Mouse (Mus musculus) heart, embryonic 11.5 days (tissue): ENCODE measurements around the gene Necab2. TPM values are rescaled to one million over a fixed set of nuclear protein-coding genes. Genes with fewer than 3 reads are reported as not detected.

Source experiments
- ATAC-seq: fragments of 200-750 bp; cut with Nextera tagmentation; replicated peaks from 2 replicates; pipeline ENCODE4 v1.8.0; 2017; ENCODE audit warnings: moderate library complexity; ENCODE audit not compliant: insufficient number of reproducible peaks, low FRiP score, low TSS enrichment
- H3K27ac ChIP-seq: fragments of 300-500 bp; sonication (generic); 2 replicates; pipeline ENCODE4 v1.5.1; 2014; ENCODE audit warnings: mild to moderate bottlenecking, low read depth, low read length
- H3K27me3 ChIP-seq: fragments of 300-500 bp; sonication (generic); 2 replicates; pipeline ENCODE4 v1.6.1; 2014; ENCODE audit warnings: mild to moderate bottlenecking, low read length, mixed read lengths; ENCODE audit not compliant: control insufficient read depth, insufficient read depth
- H3K36me3 ChIP-seq: fragments of 300-500 bp; sonication (generic); 2 replicates; pipeline ENCODE4 v1.6.1; 2014; ENCODE audit warnings: mild to moderate bottlenecking, low read length, moderate library complexity, mixed read lengths; ENCODE audit not compliant: control insufficient read depth, insufficient read depth
- H3K4me1 ChIP-seq: fragments of 300-500 bp; sonication (generic); 2 replicates; pipeline ENCODE4 v1.6.1; 2014; ENCODE audit warnings: low read length; ENCODE audit not compliant: control insufficient read depth, insufficient read depth
- H3K4me2 ChIP-seq: fragments of 300-500 bp; sonication (generic); 2 replicates; pipeline ENCODE4 v1.6.1; 2014; ENCODE audit warnings: mild to moderate bottlenecking, moderate library complexity
- H3K4me3 ChIP-seq: fragments of 300-500 bp; sonication (generic); 2 replicates; pipeline ENCODE4 v1.5.1; 2014; ENCODE audit warnings: low read depth, low read length
- H3K9ac ChIP-seq: fragments of 300-500 bp; sonication (generic); 2 replicates; pipeline ENCODE4 v1.6.1; 2014; ENCODE audit warnings: mild to moderate bottlenecking, low read depth, low read length, moderate library complexity
- H3K9me3 ChIP-seq: fragments of 300-500 bp; sonication (generic); replicated peaks from 2 replicates; pipeline ENCODE4 v1.6.1; 2016; ENCODE audit warnings: low read length; ENCODE audit not compliant: control insufficient read depth
- WGBS: fragments of 180-500 bp; shearing (Covaris S2); extraction: QIAGEN DNeasy Blood & Tissue Kit; methylation state at CpG from one replicate; pipeline ENCODE4 v1.1.7; 2014; ENCODE audit not compliant: insufficient replicate concordance; 5-methylcytosine and 5-hydroxymethylcytosine counted together
- polyA plus RNA-seq: library from polyadenylated mRNA; unstranded; fragments of >200 nt; fragmentation: Nextera tagmentation; extraction: Ambion mirVana; gene quantifications from 2 replicates; pipeline ENCODE4 v1.2.1, GENCODE M21; 2014

The Necab2 gene
- polyA plus RNA-seq, 1 experiment from 2014 or later = 1.4 TPM

GRCm38 (mm10) chr8:119438876-119439275 lies 7.6 kb upstream of the Necab2 start:
- Histone ChIP-seq H3K9ac (no peak overlapping the region), H3K27me3 (peaks cover 13% of the 10 kb centered on the region), H3K9me3 (no peaks in the 10 kb centered on the region), H3K4me2 (no peak overlapping the region), H3K27ac (no peak overlapping the region), H3K4me1 (peaks cover 9% of the 10 kb centered on the region; the same call in 1 of the 2 replicates), H3K36me3 (no peaks in the 10 kb centered on the region), H3K4me3 (no peak overlapping the region)
- 74% methylated on average over 6 of the region's 6 CpGs for WGBS
- ATAC-seq = no peak

DNA sequence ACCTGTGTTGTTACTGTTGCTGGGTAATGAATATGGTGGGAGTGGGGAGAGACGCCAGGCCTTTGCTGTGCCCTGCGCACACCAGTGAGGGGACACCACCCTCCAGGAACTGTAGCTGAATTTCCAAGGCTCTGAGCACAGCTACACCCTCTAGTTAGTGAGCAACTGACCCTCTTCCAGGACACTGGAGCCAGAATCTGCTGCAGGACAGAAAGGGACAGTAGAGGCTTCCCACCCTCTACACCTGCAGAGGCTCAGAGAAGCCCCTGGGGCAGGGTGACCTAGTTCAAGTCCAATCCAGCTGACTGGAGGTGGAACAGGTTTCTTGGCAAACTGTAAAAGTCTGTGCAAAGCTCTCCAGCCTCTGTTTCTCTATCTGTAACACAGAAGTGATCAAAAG lies 7.1 kb upstream of the Necab2 start:
- no peak overlapping the region for H3K4me3 ChIP-seq
- 94% methylated on average over 2 of the region's 2 CpGs for WGBS
- H3K27ac ChIP-seq = no peak overlapping the region
- no peaks in the 10 kb centered on the region for H3K9me3 ChIP-seq
- no peaks in the 10 kb centered on the region for H3K36me3 ChIP-seq
- H3K9ac ChIP-seq = no peak overlapping the region
- no peak overlapping the region for H3K4me2 ChIP-seq
- H3K27me3 ChIP-seq = peaks cover 13% of the 10 kb centered on the region
- peaks cover 9% of the 10 kb centered on the region; the same call in 1 of the 2 replicates for H3K4me1 ChIP-seq
- no peak for ATAC-seq

DNA sequence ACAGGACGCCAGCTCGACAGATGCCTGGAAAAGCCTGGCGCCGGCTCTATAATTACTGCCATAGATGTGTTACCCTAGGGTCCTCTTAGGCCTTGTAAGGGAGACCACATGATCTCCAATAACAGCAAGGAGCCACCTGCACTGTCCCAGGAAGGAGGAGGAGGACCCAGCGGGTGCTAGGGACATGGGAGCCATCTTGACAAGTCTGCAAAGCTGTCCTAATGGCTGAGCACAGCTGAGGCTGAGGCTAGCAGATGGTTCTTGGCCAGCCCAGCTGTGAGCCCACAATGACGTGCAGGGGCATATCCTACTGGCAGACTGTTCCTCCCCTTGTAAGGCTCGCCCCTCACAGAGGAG lies 6.6 kb upstream of the Necab2 start:
- no peak overlapping the region for H3K4me2 ChIP-seq
- H3K27ac ChIP-seq = no peak overlapping the region
- H3K36me3 ChIP-seq = no peaks in the 10 kb centered on the region
- no peak for ATAC-seq
- WGBS = 67% methylated on average over 7 of the region's 7 CpGs
- H3K4me1 ChIP-seq = peaks cover 9% of the 10 kb centered on the region; the same call in 1 of the 2 replicates
- H3K4me3 ChIP-seq = no peak overlapping the region
- no peaks in the 10 kb centered on the region for H3K9me3 ChIP-seq
- H3K9ac ChIP-seq = no peak overlapping the region
- H3K27me3 ChIP-seq = peaks cover 16% of the 10 kb centered on the region

DNA sequence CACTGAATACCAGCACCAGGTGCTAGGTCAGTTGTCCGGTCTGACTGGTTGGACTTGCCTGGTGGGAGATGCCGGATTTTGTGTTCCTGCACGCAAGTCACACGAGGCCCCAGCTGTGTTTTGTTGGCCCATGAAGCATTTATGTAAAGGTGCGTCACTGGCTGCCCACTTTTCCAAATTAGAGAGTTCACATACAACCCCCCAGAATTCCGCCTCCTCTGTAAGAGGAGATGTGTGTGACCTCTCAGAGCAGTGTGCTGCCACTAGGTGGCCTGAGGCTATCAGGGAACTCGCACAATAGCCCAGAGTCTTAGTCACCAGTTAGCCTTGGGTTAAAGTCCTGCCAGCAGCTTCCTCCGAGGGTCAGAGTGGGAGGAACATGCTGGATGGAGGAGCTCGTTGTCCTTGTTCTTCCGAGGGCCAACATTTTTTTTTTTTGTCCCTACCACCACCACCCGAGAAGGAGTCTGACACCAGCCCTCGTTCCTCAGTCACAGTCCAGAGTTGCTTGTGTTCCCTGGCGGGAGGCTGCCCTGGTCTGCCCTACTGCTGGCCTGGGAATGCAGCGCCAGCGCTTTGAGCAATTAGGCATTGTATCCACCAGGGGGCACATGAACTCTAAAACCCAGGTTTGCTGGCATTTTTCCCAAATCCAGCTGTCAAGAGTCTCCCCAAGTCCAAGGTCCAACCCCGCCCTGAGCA lies 6.1 kb upstream of the Necab2 start:
- 13% methylated on average over 16 of the region's 16 CpGs for WGBS
- no peak overlapping the region for H3K9ac ChIP-seq
- H3K27me3 ChIP-seq = peaks cover 21% of the 10 kb centered on the region
- H3K4me1 ChIP-seq = peaks cover 9% of the 10 kb centered on the region; the same call in 1 of the 2 replicates
- no peaks in the 10 kb centered on the region for H3K9me3 ChIP-seq
- H3K36me3 ChIP-seq = no peaks in the 10 kb centered on the region
- peak overlapping the region; percentile 48 for H3K4me2 ChIP-seq
- no peak overlapping the region for H3K27ac ChIP-seq
- no peak for ATAC-seq
- H3K4me3 ChIP-seq = no peak overlapping the region

GRCm38 (mm10) chr8:119440952-119441270 lies 5.6 kb upstream of the Necab2 start:
- ATAC-seq = no peak
- no peak overlapping the region for H3K9ac ChIP-seq
- H3K4me2 ChIP-seq = peak overlapping the region; percentile 48; the same call in 1 of the 2 replicates
- H3K9me3 ChIP-seq = no peaks in the 10 kb centered on the region
- no peak overlapping the region for H3K27ac ChIP-seq
- no peak overlapping the region for H3K4me3 ChIP-seq
- 48% methylated on average over 1 of the region's 1 CpGs for WGBS
- no peaks in the 10 kb centered on the region for H3K36me3 ChIP-seq
- peaks cover 26% of the 10 kb centered on the region for H3K27me3 ChIP-seq
- H3K4me1 ChIP-seq = peaks cover 9% of the 10 kb centered on the region; the same call in 1 of the 2 replicates

- H3K4me1 ChIP-seq = peaks cover 6% of the 10 kb centered on the region; the same call in 1 of the 2 replicates
- H3K27me3 ChIP-seq = peaks cover 31% of the 10 kb centered on the region
- H3K9ac ChIP-seq = no peak overlapping the region
- 60% methylated on average over 5 of the region's 5 CpGs for WGBS
- H3K4me2 ChIP-seq = no peak overlapping the region
- H3K27ac ChIP-seq = no peak overlapping the region
- H3K9me3 ChIP-seq = no peaks in the 10 kb centered on the region
- ATAC-seq = no peak
- H3K36me3 ChIP-seq = no peaks in the 10 kb centered on the region
- H3K4me3 ChIP-seq = no peak overlapping the region
These were observed 4.5 kb upstream of the Necab2 start for GRCm38 (mm10) chr8:119442013-119442412.

- Histone ChIP-seq H3K4me2 (no peak overlapping the region), H3K4me3 (no peak overlapping the region), H3K27me3 (peaks cover 40% of the 10 kb centered on the region), H3K9ac (no peak overlapping the region), H3K4me1 (0 out of 2 replicates have a peak, but pooled peaks cover 2% of the 10 kb centered on the region), H3K36me3 (no peaks in the 10 kb centered on the region), H3K9me3 (no peaks in the 10 kb centered on the region), H3K27ac (no peak overlapping the region)
- ATAC-seq = no peak
- 91% methylated on average over 8 of the region's 8 CpGs for whole genome bisulfite sequencing
These were observed 3.5 kb upstream of the Necab2 start for GRCm38 (mm10) chr8:119442970-119443369.

- Histone ChIP-seq H3K9me3 (no peaks in the 10 kb centered on the region), H3K4me2 (peak overlapping the region; percentile 95), H3K27me3 (peaks cover 60% of the 10 kb centered on the region), H3K4me1 (0 out of 2 replicates have a peak, but pooled peaks cover 2% of the 10 kb centered on the region), H3K4me3 (peak overlapping the region; percentile 65), H3K9ac (peak overlapping the region; percentile 73; the same call in 1 of the 2 replicates), H3K27ac (no peak overlapping the region), H3K36me3 (no peaks in the 10 kb centered on the region)
- WGBS = 2% methylated on average over 29 of the region's 80 CpGs
- ATAC-seq = no peak
These were observed 666 bp downstream of the Necab2 start for GRCm38 (mm10) chr8:119446990-119447780.
